Mouse (Mus musculus) olfactory bulb, adult 2 months (tissue): Measurements from ENCODE around the gene Tmem191c.

Experiments
- CTCF ChIP-seq: fragments of 200-500 bp; IDR thresholded peaks from 2 replicates; pipeline ENCODE4 v1.5.1; 2012; ENCODE audit warnings: low read depth, mild to moderate bottlenecking, low read length, moderate library complexity; ENCODE audit not compliant: insufficient read depth
- POLR2A ChIP-seq: fragments of 200-500 bp; IDR thresholded peaks from 2 replicates; pipeline ENCODE4 v1.6.1; 2012; ENCODE audit warnings: mild to moderate bottlenecking, low read depth, low read length, moderate library complexity; ENCODE audit not compliant: insufficient read depth

- TF ChIP-seq CTCF (no peak), POLR2A (no peak)
Measured at GRCm38 (mm10) chr16:17280471-17280870, 4.6 kb downstream of the Tmem191c start.
